Mouse (Mus musculus) retina, postnatal 7 days (tissue): ENCODE measurements around the gene Gm21173.
"Not testable (repeated sequence)": the region's sequence is repeated elsewhere in the genome, so short reads cannot be mapped to it uniquely, and the experiment has no call there.

ENCODE experiments used
- DNase-seq: peaks from one replicate; pipeline ENCODE4 v3.0.0-alpha.2; 2012; ENCODE audit warnings: low read depth, low spot score

Gm21173 gene

DNA sequence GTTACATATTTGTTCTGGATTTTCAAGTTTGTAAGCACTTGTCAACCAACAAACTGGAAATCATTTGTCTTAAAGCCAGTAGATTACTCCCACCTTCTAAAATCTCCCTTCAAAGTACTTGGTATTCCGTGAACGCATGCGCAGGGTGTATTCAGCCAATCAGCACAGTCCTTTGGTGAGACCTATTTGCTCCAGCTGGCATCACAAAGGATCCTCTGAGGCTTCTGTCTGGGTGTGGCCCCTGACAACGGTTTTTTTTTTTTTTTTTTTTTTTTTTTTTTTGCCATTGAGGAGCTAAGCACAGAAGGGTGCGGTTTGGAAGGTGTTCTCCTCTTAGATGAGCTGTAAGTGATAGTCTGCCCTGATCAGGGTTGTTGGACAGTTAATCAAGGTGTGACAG, at the start of gene Gm21173:
TSS of gene Gm21173 (plus strand) at position 301 of the 400 bp plus-strand sequence.
- DNase-seq = not testable (repeated sequence)
